Mouse (Mus musculus) urinary bladder, adult 18-20 months (tissue): ENCODE data around the gene Gm8094.
"Not testable (repeated sequence)": the region's sequence is repeated elsewhere in the genome, so short reads cannot be mapped to it uniquely, and the experiment has no call there.

Experiments
- DNase-seq, 2 experiments: peaks; one replicate each; pipeline ENCODE4 v3.0.0; 2022; ENCODE audit warnings: low spot score in 2 of 2, mixed read lengths in 2 of 2

Gene Gm8094

GRCm38 (mm10) chr14:43076543-43076942 is at the start of gene Gm8094:
Gene Gm8094, minus strand, starts transcription at chr14:43076643.
- not testable (repeated sequence) for DNase-seq

GRCm38 (mm10) chr14:43119673-43120072 is 43.2 kb upstream of the Gm8094 start:
- not testable (repeated sequence) for DNase-seq

GRCm38 (mm10) chr14:43100301-43100700 is 23.9 kb upstream of the Gm8094 start, which contains the start of gene Gm8104:
Gene Gm8104, plus strand, starts transcription at chr14:43100601.
- DNase-seq, result not testable (repeated sequence)

- not testable (repeated sequence) for DNase-seq
Observed at GRCm38 (mm10) chr14:43089103-43089919, 12.9 kb upstream of the Gm8094 start.

GRCm38 (mm10) chr14:43084936-43085730 is 8.7 kb upstream of the Gm8094 start:
- DNase-seq, result not testable (repeated sequence)

- DNase-seq, result not testable (repeated sequence)
Observed at GRCm38 (mm10) chr14:43060179-43060578, 16.3 kb downstream of the Gm8094 start.

GRCm38 (mm10) chr14:43058063-43058462 is 18.4 kb downstream of the Gm8094 start:
- not testable (repeated sequence) for DNase-seq
